Mouse (Mus musculus) MN1 (cell line): Measurements from ENCODE around the gene Cda.
A peak's percentile ranks its signal among the peaks of the same experiment; 100 is the strongest.
"Not testable (repeated sequence)": the region's sequence is repeated elsewhere in the genome, so short reads cannot be mapped to it uniquely, and the experiment has no call there.

Experiments
- DNase-seq: peaks from one replicate; pipeline ENCODE4 v3.0.0-alpha.2; 2016; ENCODE audit warnings: low spot score

Gene Cda

GRCm38 (mm10) chr4:138335036-138335435 is 32.8 kb downstream of the Cda start:
- DNase-seq = no peak

- no peak for DNase-seq
Measured at GRCm38 (mm10) chr4:138333135-138333534, 34.7 kb downstream of the Cda start.

- no peak for DNase-seq
Measured at GRCm38 (mm10) chr4:138331647-138332046, 36.1 kb downstream of the Cda start.

- no peak for DNase-seq
Measured at GRCm38 (mm10) chr4:138330264-138330671, 37.5 kb downstream of the Cda start.

GRCm38 (mm10) chr4:138327891-138328470 is 39.8 kb downstream of the Cda start:
- no peak for DNase-seq

GRCm38 (mm10) chr4:138327155-138327554 is 40.6 kb downstream of the Cda start:
- not testable (repeated sequence) for DNase-seq

- peak; percentile 91 for DNase-seq
Measured at GRCm38 (mm10) chr4:138326077-138326695, 41.6 kb downstream of the Cda start, which contains the start of gene Pink1. Gene Pink1, minus strand, starts transcription at chr4:138326307.

- DNase-seq = peak; percentile 95
Measured at GRCm38 (mm10) chr4:138325466-138326076, 42.2 kb downstream of the Cda start.

GRCm38 (mm10) chr4:138324451-138324850 is 43.3 kb downstream of the Cda start:
- no peak for DNase-seq

GRCm38 (mm10) chr4:138323753-138324152 is 44.0 kb downstream of the Cda start:
- no peak for DNase-seq

GRCm38 (mm10) chr4:138322692-138323091 is 45.1 kb downstream of the Cda start:
- no peak for DNase-seq

GRCm38 (mm10) chr4:138321488-138321887 is 46.3 kb downstream of the Cda start:
- no peak for DNase-seq

- DNase-seq = no peak
Measured at GRCm38 (mm10) chr4:138320711-138321110, 47.1 kb downstream of the Cda start.

GRCm38 (mm10) chr4:138319508-138319907 is 48.3 kb downstream of the Cda start:
- DNase-seq = peak; percentile 92

- DNase-seq = peak; percentile 78
Measured at GRCm38 (mm10) chr4:138318509-138319266, 49.1 kb downstream of the Cda start.

GRCm38 (mm10) chr4:138316369-138316768 is 51.4 kb downstream of the Cda start:
- no peak for DNase-seq

- no peak for DNase-seq
Measured at GRCm38 (mm10) chr4:138315781-138316180, 52.0 kb downstream of the Cda start.

- no peak for DNase-seq
Measured at GRCm38 (mm10) chr4:138313795-138314194, 54.0 kb downstream of the Cda start.

- DNase-seq = no peak
Measured at GRCm38 (mm10) chr4:138313021-138313420, 54.8 kb downstream of the Cda start.

GRCm38 (mm10) chr4:138312105-138312504 is 55.7 kb downstream of the Cda start:
- DNase-seq = no peak

GRCm38 (mm10) chr4:138311595-138311994 is 56.2 kb downstream of the Cda start:
- peak; percentile 55 for DNase-seq

GRCm38 (mm10) chr4:138310311-138310910 is 57.4 kb downstream of the Cda start:
- no peak for DNase-seq
